Mouse (Mus musculus) heart, postnatal 25 days (tissue): ENCODE measurements around the gene Zfyve26. TPM values are rescaled to one million over a fixed set of nuclear protein-coding genes. Genes with fewer than 3 reads are reported as not detected.
A peak's percentile ranks its signal among the peaks of the same experiment; 100 is the strongest.

Experiments
- DNase-seq: peaks from one replicate; pipeline ENCODE4 v3.0.0; 2022; ENCODE audit warnings: low spot score
- intact Hi-C: fragments of 180-260 bp; cut with DNase I; formaldehyde crosslinking; loops from one replicate; pipeline ENCODE4 v1.15.1; 2025
- total RNA-seq, 2 experiments: library from RNA; stranded (reverse); gene quantifications; 2 replicates each; pipeline ENCODE4 v1.2.3; 2021

The Zfyve26 gene
- total RNA-seq, 2 experiments from 2014 or later = 15.8 to 16.7 TPM

DNA sequence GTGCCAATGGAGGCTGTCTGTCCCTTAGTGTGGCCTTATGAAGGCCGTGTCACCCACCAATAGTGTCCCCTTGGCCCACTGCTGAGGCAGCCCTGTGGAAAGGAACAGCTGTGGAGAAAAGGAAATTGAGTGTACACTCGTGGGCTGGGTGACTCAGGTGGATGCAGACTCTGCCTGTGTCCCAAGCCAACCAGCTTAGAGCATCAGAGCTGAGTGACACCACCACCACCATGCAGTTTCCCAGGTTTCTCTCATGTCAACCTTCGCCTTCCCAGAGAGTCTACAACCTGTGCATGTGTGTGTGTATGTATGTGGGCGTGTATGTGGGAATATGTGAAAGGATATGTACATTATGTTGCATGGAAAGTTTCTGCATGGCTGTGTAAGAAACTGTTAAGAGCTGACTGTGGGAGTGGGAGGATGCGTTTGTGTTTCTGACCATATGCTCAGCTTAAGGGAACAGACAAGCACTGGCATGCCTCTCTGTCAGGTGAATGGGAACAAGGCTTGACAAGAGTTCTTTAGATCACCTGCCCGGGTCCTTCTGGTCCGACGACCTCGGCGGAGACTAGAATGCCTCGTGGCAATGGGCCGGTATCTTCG, 16.5 kb downstream of the Zfyve26 start:
- no peak for DNase-seq
- intact Hi-C loops = no loop called here

GRCm38 (mm10) chr12:79272604-79273003, 23.5 kb downstream of the Zfyve26 start:
- intact Hi-C loops = no loop called here
- DNase-seq = no peak

- no peak for DNase-seq
These were observed 35.1 kb downstream of the Zfyve26 start for GRCm38 (mm10) chr12:79261035-79261434.

DNA sequence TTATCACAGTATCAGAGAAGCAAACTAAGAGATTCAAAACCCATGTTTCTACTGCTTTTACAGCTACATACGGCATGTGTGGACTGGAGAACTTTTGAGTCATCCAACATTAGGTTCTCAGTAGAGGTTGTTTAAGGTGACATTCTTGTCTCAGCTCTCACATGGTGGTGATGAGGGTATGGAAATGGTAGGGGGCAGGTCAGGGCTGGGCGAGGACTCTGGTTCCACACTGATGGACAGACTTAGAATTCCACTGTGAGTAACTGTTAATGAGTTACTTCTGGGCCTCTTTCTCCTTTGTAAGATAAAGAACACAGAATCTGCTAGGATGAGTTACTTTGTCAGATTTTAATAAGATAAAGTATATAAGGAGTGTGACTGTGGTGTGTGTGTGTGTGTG, 36.0 kb downstream of the Zfyve26 start:
- intact Hi-C loops = loop anchor here (5.0 kb wide), 1 partner anchor 68 kb away; the partner anchor contains the start of gene Rdh11

More at GRCm38 (mm10) chr12:79261035-79261434, 35.1 kb downstream of the Zfyve26 start:
- intact Hi-C loops = loop anchor here (5.0 kb wide), 1 partner anchor 69 kb away; the partner anchor contains the start of gene Rdh11

DNA sequence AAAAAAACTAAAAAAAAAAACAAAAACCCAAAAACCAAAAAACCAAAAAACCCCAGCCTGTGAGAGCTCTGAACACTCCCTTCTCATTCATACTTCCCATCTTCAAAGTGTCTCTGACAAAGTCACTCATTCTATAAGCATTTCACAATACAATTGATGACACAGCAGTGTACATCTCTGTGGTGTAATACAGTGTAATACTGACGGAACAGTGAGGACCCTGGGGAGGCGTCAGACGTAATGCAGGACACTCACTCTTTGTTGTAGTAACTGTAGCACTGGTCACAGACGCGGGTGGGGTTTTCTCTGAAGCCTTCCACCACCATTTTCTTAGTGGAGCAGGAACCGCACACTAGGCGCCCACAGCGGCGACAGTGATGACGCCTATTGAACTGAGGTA, 41.1 kb downstream of the Zfyve26 start:
- intact Hi-C loops = no loop called here
- DNase-seq = no peak

More for the DNA sequence above, 36.0 kb downstream of the Zfyve26 start:
- no peak for DNase-seq

DNA sequence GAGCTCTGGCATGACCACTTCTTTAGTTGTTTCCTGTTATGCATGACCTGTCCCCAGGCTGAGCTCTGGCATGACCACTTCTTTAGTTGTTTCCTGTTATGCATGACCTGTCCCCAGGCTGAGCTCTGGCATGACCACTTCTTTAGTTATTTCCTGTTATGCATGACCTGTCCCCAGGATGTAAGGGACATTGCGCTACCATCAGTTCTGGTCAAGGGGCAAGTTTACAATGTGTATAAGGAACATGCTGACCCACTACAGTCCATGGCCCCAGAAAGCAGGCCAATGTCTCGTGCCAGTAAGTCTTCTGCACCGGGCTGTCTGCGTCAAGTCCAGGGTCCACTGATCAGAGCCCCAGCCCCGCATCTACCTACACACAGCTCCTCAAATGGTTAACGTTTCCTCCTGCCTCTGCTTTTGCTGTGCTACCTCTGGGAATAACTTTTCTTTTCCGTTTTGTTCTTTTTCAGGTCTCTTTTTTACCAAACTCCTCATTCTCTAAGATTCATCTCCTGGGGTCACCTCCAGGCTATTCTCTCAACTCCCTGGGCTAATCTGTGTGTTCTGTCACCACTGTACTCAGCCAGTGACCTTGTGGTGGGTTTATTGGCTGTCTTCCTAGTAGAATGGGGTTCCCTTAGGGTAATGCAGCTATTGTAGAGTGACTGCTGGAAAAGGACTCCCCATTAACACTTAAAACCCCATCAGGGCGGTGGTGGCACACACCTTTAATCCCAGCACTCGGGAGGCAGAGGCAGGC, 42.6 kb downstream of the Zfyve26 start:
- intact Hi-C loops = no loop called here
- DNase-seq = no peak

GRCm38 (mm10) chr12:79248110-79248509, 48.0 kb downstream of the Zfyve26 start:
- DNase-seq = no peak
- intact Hi-C loops = no loop called here

DNA sequence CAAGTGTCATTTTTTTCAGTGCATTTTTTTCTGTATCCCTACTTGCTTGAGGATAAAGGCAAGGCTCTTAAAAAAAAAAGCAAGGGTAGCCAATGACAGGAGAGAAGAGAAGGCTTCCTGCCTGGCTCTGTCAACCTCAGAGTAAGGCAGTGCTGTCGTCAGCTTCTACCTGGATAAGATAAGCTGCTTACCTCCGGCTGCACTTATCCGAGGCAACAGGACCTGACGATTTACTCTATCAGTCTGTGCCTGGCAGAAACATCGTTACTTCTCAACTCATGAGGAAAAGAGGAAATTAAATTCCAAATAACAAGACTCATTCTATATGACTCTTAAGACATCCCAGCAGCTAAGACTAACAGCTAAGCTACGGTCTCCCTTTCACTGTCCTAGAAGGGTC, 53.2 kb downstream of the Zfyve26 start:
- intact Hi-C loops = no loop called here
- no peak for DNase-seq

GRCm38 (mm10) chr12:79241985-79242384, 54.1 kb downstream of the Zfyve26 start:
- intact Hi-C loops = no loop called here
- DNase-seq = no peak

GRCm38 (mm10) chr12:79235485-79236080, 60.5 kb downstream of the Zfyve26 start:
- intact Hi-C loops = no loop called here
- no peak for DNase-seq

GRCm38 (mm10) chr12:79217511-79217910, 78.6 kb downstream of the Zfyve26 start:
- intact Hi-C loops = no loop called here
- DNase-seq = no peak

- no peak for DNase-seq
- intact Hi-C loops = no loop called here
These were observed 84.7 kb downstream of the Zfyve26 start for GRCm38 (mm10) chr12:79211447-79211846.

- no peak for DNase-seq
- intact Hi-C loops = no loop called here
These were observed 87.2 kb downstream of the Zfyve26 start, which contains the start of gene Rdh12 for GRCm38 (mm10) chr12:79208703-79209464. Gene Rdh12, plus strand, starts transcription at chr12:79208914.

GRCm38 (mm10) chr12:79201882-79202281, 94.2 kb downstream of the Zfyve26 start:
- intact Hi-C loops = no loop called here
- DNase-seq = no peak

DNA sequence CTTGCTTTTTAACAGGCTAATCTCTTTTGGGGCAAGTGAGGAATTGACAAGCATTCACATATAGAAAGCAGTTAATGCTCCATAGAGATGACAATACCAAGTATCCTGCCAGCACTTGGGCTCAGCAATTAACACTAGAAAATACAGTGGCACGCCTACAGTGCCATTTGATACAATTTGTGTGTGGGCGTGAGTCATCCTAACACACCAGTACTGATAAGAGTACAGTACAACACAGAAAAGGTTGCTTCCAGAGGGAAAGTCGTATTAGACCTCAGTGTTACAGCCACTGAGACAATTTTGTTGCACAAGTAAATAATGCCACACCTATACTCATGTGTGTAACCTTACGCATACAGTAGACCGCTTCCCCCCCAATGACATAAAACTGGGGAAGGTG, 99.0 kb downstream of the Zfyve26 start:
- DNase-seq = no peak
- intact Hi-C loops = no loop called here

GRCm38 (mm10) chr12:79193441-79193840, 102.7 kb downstream of the Zfyve26 start:
- no peak for DNase-seq
- intact Hi-C loops = loop anchor here (5.0 kb wide), 1 partner anchor 69 kb away; no protein-coding TSS in a partner anchor

DNA sequence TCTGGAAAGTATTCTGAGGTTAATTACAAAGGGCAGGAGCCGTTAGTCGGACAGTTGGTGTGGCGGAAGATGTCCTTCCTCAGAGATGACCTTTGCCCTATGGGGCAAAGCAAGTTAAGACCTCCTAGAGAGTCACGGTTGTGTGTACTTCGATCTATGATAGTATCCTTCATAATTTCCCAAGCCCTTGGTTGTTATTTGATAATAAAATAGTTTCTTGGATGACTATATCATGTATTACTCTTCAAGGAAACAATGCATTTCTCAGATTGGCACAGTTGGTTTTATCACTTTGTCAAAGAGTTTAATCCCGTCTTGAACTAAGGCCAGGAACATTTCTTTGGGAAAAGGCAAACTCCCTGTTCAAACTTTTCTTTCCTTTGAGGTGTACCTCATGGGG, 103.9 kb downstream of the Zfyve26 start, which contains the start of gene Rdh11:
Gene Rdh11, minus strand, starts transcription at position 101 of the 400 bp plus-strand sequence.
- DNase-seq = no peak
- intact Hi-C loops = loop anchor here (5.0 kb wide), 1 partner anchor 70 kb away; no protein-coding TSS in a partner anchor

DNA sequence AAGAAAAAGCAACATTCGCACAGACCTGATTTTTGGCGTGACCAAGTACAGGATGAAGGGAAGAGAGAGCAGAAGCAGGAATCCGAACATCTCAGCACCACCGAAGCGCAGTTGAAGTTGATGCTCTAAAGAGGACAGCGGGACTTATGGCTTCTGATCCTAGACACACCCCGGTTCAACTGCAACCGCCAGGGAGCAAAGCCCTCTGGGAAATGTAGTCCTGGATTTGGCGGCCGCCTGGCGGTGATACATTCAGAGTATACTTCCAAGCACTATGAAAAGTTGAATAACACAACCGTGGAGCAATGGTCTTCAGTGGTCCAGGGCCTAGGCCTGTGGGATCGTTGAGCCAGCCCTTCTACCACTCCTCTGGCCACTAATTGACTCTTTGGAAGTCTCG, 104.4 kb downstream of the Zfyve26 start:
- DNase-seq = peak; percentile 50
- intact Hi-C loops = loop anchor here (5.0 kb wide), 1 partner anchor 71 kb away; no protein-coding TSS in a partner anchor

GRCm38 (mm10) chr12:79190931-79191673, 105.0 kb downstream of the Zfyve26 start:
- intact Hi-C loops = loop anchor here (5.0 kb wide), 1 partner anchor 71 kb away; no protein-coding TSS in a partner anchor
- DNase-seq = no peak
